Mouse (Mus musculus) ovary, postnatal 10 days (tissue): Measurements from ENCODE around the gene Mllt1.

Experiments used
- DNase-seq: peaks from one replicate; pipeline ENCODE4 v3.0.0; 2022; ENCODE audit warnings: low spot score

Gene Mllt1

DNA sequence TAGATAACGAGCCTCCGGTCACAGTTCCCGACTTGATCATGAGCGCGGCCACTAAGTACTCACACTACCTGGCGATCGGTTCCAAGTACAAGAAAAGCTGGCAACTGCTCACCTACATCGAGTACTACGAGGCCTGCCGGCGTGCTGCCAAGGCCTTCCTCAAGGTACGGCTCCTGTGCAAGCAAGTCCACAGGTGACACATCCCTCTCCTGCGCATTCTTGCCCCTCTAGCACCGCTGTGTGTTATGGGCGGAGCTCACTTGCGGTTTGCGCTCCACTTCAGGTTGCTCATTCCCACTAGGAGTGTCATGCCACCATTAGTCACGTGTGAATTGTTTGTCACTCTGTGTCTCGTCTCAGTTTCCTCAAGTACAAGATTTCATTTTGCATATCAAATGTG, 57.8 kb downstream of the Mllt1 start:
- DNase-seq, result no peak

DNA sequence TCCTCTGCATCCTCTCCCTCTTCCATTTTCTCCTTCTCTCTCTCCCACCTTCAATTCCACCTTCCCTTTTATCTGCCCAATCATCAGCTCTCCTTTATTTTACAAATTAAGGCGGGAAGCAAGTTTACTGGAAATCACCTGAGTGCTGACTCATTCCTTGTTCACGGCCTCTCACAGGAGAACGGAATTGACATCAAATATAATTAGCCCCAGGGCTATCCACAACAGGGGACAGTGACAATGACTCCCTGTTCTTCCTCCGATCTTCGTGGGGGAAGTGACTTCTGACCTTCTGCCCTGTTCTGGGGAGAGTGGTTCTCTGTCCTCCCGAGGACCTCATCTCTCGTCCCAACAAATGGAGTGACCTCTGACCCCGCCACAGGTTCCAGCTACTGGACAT, 58.2 kb downstream of the Mllt1 start:
- no peak for DNase-seq

DNA sequence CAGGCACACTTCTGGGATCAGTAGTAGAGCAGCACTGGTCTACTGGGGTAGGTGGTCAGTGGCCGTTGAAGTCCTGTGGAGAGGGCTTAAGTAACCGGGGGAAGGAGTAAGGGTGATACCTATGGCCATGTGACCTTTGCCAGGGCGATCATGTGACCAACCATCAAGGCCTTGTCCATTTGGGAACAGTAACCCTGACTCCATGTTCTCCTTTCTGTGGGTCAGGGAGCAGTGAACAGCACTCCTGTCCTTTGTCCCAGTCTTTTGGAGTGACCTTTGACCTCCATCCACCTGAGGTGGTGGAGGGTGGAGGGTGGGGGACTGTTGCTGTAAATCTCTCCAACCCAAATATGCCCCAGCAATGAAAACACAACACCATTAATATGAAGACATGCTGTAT, 58.8 kb downstream of the Mllt1 start:
- no peak for DNase-seq

DNA sequence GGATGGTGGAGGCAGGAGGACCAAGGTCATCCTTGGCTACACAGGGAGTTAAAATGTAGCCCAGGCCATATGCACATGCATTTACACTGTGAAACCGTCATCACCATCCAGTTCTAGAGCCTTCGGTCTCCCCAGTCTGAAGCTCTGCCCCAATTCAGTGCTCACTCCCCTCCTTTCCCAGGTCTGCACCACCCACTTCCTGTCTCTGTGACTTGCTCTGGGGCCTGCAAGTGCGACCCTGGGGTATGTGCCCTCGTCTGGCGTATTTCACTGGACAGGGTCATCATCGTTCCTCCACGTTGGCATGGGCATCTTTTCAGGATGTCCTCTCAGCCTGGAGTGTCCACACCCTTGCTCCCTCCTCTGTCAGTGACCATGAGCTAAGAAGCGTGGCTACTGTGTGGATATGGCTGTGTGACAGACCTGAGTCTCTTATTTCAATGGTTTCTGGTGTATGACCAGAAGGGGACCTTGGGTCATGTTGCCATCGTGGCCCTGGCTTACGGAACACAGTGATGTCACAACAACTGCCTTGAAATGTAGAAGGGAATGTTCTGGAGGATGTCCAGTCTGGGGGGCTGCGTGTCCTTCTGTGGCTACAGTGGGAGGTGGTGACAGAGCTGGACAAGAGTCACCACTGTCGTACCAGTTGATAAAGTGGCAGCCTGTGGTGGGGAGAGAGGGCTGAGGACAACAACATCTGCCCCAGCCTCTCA, 60.1 kb downstream of the Mllt1 start, which contains the start of gene 1700061G19Rik:
Gene 1700061G19Rik, plus strand, starts transcription at position 542 of the 716 bp plus-strand sequence.
- no peak for DNase-seq

DNA sequence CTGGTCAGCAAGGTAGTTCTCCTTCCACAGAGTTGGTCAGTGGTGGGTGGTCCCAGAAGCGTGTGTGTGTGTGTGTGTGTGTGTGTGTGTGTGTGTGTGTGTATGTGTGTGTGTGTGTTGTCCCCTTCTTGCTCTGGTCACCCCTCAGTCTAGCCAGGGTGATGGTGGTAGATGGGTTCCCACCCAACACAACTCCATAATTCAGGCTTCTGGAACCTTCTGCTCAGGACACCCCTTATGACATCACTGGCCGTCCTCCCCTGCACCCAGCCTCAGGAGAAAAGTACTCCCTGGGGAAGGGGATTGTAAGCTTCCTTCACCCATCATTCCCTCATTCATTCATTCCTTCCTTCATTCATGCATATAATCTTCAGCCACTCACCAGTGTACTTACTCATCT, 61.0 kb downstream of the Mllt1 start, which contains the start of gene Acsbg2:
Gene Acsbg2, minus strand, starts transcription at position 211 of the 400 bp plus-strand sequence.
- DNase-seq, result no peak

DNA sequence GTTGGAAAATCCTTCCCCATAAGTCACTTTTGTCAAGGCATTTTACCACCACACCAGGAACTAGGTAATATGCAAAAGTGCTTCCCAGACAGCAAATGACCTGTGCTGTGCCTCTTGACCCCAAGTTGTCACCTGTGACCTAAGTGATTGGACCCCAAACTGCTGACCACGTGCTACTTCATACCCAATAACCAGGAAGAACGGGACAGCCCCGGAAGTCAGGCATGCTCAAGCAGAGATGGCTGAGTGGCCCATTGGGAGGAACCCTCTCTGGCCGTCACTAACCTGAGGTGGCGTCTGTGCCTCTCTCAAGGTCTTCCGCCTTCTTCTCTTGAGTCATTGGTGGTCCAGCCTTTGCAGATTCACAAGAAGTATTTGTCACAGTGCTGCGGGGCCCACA, 62.7 kb downstream of the Mllt1 start:
- no peak for DNase-seq

DNA sequence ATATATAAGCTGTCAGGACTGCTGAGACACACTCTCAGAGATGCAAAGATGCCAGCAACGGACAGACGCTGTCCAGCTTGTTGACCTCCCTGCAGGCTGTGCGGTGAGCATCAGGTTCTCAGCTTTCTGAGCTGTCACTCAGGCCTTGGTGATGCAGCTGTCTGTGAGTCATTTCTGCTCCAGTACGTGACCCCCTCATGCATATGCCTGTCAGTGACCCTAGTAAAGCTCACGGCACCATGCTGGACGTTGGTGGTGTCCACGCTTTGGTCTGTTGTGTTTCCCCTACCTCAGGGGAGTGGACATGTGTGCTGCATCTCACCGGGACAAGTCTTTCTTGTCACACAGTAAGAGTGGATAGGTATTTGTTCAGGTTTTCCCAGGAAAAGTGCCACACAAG, 63.4 kb downstream of the Mllt1 start:
- no peak for DNase-seq

DNA sequence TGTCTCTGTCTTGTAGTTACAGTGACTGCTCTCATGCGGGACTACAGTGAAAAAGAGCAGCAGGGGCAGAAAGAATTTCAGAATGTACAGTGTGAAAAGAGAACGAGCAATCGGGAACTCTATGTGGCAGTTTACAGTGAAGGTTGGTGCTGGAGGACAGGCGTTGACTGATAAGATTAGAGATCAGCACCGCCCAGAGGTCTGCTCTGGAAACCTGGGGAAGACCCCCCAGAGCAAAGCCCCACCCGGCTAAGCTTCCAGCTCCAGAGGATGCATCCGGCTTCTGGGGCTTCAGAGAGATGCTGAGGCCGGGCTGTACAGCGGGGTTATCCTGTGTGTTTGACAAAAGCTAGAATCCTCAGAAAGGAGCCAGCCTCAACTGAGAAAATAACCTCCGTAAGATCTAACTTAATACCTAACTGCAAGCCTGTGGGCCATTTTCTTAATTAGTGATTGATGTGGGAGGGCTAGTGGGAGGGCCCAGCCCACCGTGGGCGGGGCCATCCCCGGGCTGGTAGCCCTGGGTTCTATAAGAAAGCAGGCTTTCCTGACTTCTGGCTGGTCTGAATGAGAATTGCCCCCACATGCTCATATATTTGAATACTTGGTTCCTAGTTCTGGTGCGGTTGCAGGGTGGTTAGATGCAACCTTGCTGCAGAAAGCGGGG, 64.8 kb downstream of the Mllt1 start:
- DNase-seq, result no peak

DNA sequence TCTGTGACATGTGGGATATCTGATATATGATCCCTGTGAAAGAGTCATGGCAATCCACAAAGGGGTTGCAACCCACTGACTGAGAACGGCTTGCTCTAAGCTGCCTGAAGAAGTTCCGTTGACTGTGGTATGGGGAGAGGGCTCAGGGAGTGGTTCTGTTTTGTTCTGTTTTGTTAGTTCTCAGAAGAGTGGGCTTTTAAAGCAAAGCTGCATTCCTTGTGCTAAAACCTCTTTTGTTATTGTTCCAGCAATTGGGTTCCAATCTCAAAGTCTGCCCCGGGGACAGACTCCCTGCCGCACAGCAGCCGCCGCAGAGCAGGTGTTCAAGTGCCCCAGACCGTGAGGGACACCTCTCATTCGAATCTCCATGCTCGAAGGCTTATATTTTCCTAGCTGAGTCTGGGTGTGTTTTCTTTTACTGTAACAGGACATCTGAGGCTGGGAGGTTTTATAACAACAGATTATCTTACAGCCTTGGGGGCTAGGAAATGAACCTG, 65.7 kb downstream of the Mllt1 start:
- no peak for DNase-seq

DNA sequence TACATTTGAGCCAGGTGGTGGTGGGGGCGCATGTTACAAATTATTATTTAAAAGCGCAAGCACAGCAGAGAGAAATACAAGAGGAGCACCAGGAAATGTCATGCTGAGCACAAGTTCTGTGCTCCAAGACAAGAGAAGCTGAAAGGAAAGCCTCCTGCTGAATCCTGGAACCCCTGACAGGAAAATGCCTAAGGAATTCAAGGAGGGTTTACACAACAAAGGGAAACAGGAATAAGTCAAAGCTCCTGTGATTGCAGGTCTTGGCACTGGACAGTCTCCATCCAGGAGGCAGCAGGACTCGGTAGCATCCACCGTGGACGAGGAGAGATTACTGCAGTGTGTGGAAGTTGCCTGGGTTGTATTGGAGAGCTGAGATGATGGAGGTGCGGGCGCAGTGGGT, 69.1 kb downstream of the Mllt1 start:
- no peak for DNase-seq

DNA sequence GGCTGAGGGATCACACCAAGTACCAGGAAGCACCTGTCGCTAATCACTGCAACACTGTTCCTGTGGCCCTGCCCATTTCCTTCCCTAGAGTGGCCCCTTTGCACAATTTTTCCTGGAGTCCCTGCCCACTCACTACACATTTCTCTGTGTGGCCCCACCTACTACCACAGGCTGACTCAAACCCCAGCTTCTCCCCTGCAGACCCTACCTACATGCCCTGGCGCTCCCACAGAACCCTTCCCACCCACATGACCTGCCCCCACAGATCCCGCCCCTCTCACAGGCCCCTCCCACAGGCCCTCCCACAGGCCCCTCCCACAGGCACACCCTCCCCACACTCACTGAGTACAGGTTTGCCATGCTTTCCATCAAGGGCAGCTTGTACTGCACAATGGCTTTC, 74.0 kb downstream of the Mllt1 start:
- no peak for DNase-seq

DNA sequence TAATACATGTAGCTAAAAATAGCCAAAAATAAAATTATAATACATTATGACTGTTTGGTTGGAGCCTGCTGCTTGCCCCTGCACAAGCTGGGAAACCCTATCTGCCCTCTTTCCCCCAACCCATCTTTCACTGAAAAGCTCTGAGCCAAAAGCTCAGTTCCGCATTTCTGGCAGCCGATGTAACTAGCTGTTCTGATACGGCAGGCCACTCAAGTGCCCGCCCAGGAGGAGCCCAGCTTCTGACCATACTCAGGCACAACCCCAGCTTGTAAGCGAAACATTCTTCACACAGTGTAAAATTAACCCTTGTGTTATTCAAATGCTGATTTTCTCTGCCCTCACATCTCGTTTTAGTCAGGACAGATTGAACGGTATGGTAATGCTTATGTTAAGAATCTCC, 76.3 kb downstream of the Mllt1 start:
- DNase-seq, result no peak

DNA sequence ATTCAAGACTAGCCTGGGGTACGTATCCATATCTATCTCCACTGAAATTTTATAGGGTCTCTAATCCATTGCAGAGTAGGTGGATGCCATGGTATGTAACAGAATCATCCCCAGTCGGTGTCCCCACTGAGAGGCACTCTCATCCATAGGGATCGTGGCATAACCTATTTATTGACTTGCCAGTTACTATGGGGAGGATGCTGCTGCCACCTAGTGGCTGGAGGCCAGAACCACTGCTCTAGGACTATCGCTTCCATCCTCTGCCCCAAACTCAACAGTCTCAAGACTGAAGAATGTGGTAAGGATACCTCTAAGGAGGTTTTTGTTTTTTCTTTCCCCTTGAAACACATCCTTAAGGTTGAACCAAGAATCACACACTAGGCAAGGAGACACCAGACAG, 77.0 kb downstream of the Mllt1 start:
- peak; percentile 18 for DNase-seq

DNA sequence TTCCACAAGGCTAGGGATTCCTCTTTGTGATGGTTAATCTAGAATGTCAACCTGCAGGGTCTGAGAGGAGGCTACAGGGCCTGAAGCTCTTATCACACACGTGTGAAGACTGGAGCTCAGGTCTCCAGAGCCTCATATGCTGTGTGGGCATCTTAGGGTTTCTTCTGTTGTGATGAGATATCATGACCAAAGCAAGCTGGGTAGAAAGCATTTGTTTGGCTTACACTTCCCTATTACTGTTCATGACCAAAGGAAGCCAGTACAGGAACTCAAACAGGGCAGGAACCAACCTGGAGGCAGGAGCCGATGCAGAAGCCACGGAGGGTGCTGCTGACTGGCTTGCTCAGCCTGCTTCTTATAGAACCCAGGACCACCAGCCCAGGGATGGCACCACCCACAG, 79.8 kb downstream of the Mllt1 start:
- DNase-seq, result no peak

DNA sequence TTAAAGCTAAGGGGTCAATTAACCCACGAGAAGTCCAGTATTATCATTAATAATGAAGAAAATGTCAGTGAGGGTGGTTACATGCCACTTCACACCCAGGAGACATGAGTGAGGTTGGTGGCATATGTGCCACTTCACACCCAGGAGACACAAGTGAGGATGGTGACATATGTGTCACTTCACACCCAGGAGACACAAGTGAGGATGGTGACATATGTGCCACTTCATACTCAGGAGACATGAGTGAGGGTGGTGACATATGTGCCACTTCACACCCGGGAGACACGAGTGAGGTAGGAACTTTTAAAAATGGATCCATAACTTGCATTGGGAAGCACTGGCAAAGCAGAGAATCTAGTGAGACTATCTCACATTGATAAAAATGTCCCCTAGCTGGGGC, 84.0 kb downstream of the Mllt1 start:
- DNase-seq, result no peak

DNA sequence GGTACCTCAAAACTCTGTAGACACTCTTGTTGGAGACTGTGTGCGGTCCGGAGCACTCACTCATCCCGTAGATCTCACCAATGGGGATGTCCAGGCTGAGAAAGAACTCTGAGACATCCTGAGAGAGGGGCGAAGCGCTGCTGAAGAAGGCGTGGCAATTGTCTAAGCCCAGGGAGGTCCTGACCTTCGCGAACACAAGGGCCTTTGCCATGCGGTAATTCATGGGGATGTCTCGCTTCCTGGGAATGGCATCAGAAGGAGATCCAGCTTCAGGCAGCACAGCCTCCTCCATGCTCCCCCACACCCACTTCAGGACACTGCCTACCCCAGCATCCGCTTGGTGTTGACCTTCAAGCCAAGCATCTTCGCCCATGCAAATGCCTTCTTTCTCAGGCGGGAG, 85.5 kb downstream of the Mllt1 start:
- no peak for DNase-seq

DNA sequence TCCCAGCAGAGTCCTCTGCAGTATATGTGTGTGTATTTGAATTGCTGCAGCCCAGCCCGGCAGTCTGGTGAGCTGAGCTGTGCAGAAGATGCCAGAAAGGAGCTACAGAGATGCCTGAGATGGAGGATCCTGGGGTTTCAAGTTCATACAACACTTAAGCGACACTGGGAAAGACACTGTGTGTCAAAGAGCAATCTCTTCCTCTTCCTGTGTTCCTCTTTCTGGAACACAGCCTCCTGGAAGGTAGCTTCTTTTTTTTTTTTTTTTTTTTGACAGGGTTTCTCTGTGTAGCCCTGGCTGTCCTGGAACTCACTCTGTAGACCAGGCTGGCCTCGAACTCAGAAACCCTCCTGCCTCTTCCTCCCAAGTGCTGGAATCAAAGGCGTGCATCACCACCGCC, 86.4 kb downstream of the Mllt1 start:
- no peak for DNase-seq

DNA sequence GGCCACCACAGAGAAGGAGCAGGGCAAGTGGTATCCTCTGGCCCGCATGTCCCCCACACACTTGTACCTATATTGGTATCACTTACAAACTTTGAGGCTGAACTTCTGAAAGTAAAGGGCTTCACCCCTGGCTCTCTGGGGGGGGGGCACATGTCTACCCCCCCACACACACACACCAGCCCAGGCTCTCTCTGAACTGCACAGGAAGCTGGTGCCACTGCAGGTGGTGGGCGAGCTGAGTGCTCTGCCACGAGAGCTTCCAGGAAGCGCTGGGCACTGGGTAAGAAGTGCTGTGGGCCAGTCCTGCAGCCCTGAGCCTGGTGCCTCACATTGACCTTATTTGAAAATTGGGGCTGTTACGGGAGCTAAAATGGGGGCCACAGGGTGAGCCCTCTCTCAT, 91.5 kb downstream of the Mllt1 start:
- DNase-seq, result no peak
